Mouse (Mus musculus): ENCODE measurements around the gene Cfi.

DNA sequence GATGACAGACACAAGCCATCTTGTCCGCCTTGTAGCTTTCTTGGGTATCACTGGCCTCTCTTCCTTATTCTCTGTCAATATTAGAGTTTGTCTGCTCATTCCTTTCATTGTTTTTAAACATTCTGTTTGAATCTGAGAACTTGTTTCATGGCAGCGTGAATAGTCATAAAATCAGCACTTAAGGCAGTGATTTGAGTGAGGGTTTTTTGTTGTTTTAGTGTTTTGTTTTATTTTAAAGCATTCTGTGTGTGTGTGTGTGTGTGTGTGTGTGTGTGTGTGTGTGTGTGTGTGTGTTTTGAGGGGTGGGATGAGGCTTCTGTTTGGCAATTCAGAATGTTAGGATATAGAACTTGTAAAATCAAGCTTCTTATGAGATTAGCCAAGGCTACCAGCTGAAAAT, 44.2 kb downstream of the Cfi start:
- TF ChIP-seq CTCF (IDR thresholded peaks at IDR 0.05; ENCODE audit: low read depth) = no peak
- TF ChIP-seq EP300 (IDR thresholded peaks at IDR 0.05; ENCODE audit: low read depth) = no peak

Data from liver, embryonic 14.5 days (tissue).